Mouse (Mus musculus): ENCODE results near the gene Vav1. TPM values are rescaled to one million over a fixed set of nuclear protein-coding genes. Genes with fewer than 3 reads are reported as not detected.

Vav1 gene
- not detected for polyA plus RNA-seq (2012; fragmentation: generic; extraction: Trizol)

DNA sequence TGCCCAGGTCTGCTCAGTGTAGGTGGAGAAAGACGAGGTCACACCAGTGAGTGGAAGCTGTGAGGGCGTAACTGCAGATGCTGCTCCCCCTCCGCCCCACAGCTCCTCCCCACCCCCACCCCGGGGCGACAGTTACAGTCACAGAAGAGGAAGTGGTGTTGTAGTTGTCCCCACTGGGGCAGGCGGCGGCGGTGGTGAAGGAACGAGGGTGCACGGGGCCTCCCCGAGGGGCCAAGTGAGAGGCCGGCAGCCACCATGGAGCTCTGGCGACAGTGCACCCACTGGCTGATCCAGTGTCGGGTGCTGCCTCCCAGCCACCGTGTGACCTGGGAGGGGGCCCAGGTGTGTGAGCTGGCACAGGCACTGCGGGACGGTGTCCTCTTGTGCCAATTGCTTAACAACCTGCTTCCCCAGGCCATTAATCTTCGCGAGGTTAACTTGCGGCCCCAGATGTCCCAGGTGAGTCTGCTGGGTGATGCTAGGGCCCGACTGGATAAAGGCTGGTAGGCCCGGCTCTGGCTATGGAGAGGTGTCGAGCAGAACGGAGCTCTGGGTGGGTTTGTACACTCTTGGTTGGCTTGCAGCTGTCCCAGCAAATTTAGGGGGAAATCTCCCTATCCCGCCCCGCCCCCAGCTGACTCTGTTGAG lies at the start of gene Vav1:
Vav1 (plus strand) TSS at position 158 of the 648 bp plus-strand sequence.
- Histone ChIP-seq H3K4me2 (ENCODE audit: low read depth) (no peak within 1 kb of the TSS), H3K79me2 (ENCODE audit: control insufficient read depth, insufficient read depth) (no peaks in the 10 kb centered on the region), H3K27me3 (ENCODE audit: control insufficient read depth, insufficient read depth, insufficient read length) (peaks cover 42% of the 10 kb centered on the region), H3K36me3 (ENCODE audit: control insufficient read depth, insufficient read depth) (no peaks in the 10 kb centered on the region), H3K4me3 (no peak within 1 kb of the TSS), H3ac (ENCODE audit: control insufficient read depth, insufficient read length) (no peak within 1 kb of the TSS)
- TF ChIP-seq TCF3 (IDR thresholded peaks at IDR 0.05; ENCODE audit: insufficient read length, low read depth): no peak
- no peak for TF ChIP-seq E2F4 (IDR thresholded peaks at IDR 0.05; ENCODE audit: insufficient read depth)
- no peak for TF ChIP-seq MYOD1 (IDR thresholded peaks at IDR 0.05; ENCODE audit: control insufficient read depth in 1 of 3, insufficient read length in 2 of 3, low read depth in 2 of 3)
- no peak for TF ChIP-seq CEBPB (IDR thresholded peaks at IDR 0.05; ENCODE audit: insufficient read depth, poor library complexity, severe bottlenecking)
- no peak for TF ChIP-seq TCF12 (IDR thresholded peaks at IDR 0.05; ENCODE audit: insufficient read depth, poor library complexity, severe bottlenecking)
- no peak for TF ChIP-seq MAX (IDR thresholded peaks at IDR 0.05; ENCODE audit: low read depth)
- no peak for TF ChIP-seq MYOG (IDR thresholded peaks at IDR 0.05; ENCODE audit: control insufficient read depth in 1 of 3, insufficient read depth in 1 of 3, insufficient read length in 2 of 3, low read depth in 2 of 3)
- no peak for TF ChIP-seq POLR2A (IDR thresholded peaks at IDR 0.05; ENCODE audit: insufficient read length, low read depth)
- TF ChIP-seq REST (IDR thresholded peaks at IDR 0.05; ENCODE audit: insufficient read depth, insufficient read length): no peak
- no peak for TF ChIP-seq POLR2AphosphoS2 (IDR thresholded peaks at IDR 0.05; ENCODE audit: insufficient read length, low read depth)
- no peak for TF ChIP-seq USF1 (IDR thresholded peaks at IDR 0.05; ENCODE audit: low read depth)
- TF ChIP-seq SRF (IDR thresholded peaks at IDR 0.05; ENCODE audit: control insufficient read depth, insufficient read length, low read depth): no peak

GRCm38 (mm10) chr17:57229851-57230727 lies 48.8 kb upstream of the Vav1 start:
- Histone ChIP-seq H3K4me3 (no peak overlapping the region), H3ac (ENCODE audit: control insufficient read depth, insufficient read length) (no peak overlapping the region), H3K79me2 (ENCODE audit: control insufficient read depth, insufficient read depth) (no peaks in the 10 kb centered on the region), H3K4me2 (ENCODE audit: low read depth) (no peak overlapping the region), H3K27me3 (ENCODE audit: control insufficient read depth, insufficient read depth, insufficient read length) (peaks cover 17% of the 10 kb centered on the region), H3K36me3 (ENCODE audit: control insufficient read depth, insufficient read depth) (no peaks in the 10 kb centered on the region)
- no peak for TF ChIP-seq MAX (IDR thresholded peaks at IDR 0.05; ENCODE audit: low read depth)
- TF ChIP-seq SRF (IDR thresholded peaks at IDR 0.05; ENCODE audit: control insufficient read depth, insufficient read length, low read depth): no peak
- TF ChIP-seq POLR2A (IDR thresholded peaks at IDR 0.05; ENCODE audit: insufficient read length, low read depth): no peak
- no peak for TF ChIP-seq POLR2AphosphoS2 (IDR thresholded peaks at IDR 0.05; ENCODE audit: insufficient read length, low read depth)
- no peak for TF ChIP-seq TCF12 (IDR thresholded peaks at IDR 0.05; ENCODE audit: insufficient read depth, poor library complexity, severe bottlenecking)
- TF ChIP-seq CEBPB (IDR thresholded peaks at IDR 0.05; ENCODE audit: insufficient read depth, poor library complexity, severe bottlenecking): no peak
- TF ChIP-seq MYOG (IDR thresholded peaks at IDR 0.05; ENCODE audit: control insufficient read depth in 1 of 3, insufficient read depth in 1 of 3, insufficient read length in 2 of 3, low read depth in 2 of 3): no peak
- no peak for TF ChIP-seq E2F4 (IDR thresholded peaks at IDR 0.05; ENCODE audit: insufficient read depth)
- TF ChIP-seq REST (IDR thresholded peaks at IDR 0.05; ENCODE audit: insufficient read depth, insufficient read length): no peak
- no peak for TF ChIP-seq TCF3 (IDR thresholded peaks at IDR 0.05; ENCODE audit: insufficient read length, low read depth)
- TF ChIP-seq USF1 (IDR thresholded peaks at IDR 0.05; ENCODE audit: low read depth): no peak
- no peak for TF ChIP-seq MYOD1 (IDR thresholded peaks at IDR 0.05; ENCODE audit: control insufficient read depth in 1 of 3, insufficient read length in 2 of 3, low read depth in 2 of 3)

DNA sequence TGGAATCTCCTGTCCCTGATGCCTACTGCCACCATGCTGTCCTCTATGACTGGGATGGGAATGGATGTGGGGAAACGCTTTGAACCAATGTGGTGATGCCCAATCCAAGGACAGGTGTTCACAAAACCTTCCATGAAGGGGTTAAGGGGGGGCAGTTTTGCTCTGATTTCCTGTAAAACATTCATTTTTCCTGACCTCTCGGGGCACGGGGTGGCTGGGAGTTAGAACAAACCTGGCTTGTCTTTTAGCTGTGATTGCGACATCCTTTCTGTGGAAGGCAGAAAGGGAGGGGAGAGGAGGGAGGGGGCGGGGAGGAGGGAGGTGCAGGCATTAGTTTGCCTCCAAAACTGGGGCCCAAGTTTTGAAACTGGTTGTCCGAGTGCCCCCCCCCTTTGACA lies 48.2 kb upstream of the Vav1 start:
- TF ChIP-seq TCF3 (IDR thresholded peaks at IDR 0.05; ENCODE audit: insufficient read length, low read depth) (no peak), CEBPB (IDR thresholded peaks at IDR 0.05; ENCODE audit: insufficient read depth, poor library complexity, severe bottlenecking) (peak; percentile 53; the same call in 1 of the 2 replicates)
- no peak overlapping the region for H3ac ChIP-seq (ENCODE audit: control insufficient read depth, insufficient read length)
- no peaks in the 10 kb centered on the region for H3K36me3 ChIP-seq (ENCODE audit: control insufficient read depth, insufficient read depth)
- no peak overlapping the region for H3K4me3 ChIP-seq
- H3K4me2 ChIP-seq (ENCODE audit: low read depth): no peak overlapping the region
- H3K79me2 ChIP-seq (ENCODE audit: control insufficient read depth, insufficient read depth): no peaks in the 10 kb centered on the region
- peaks cover 15% of the 10 kb centered on the region for H3K27me3 ChIP-seq (ENCODE audit: control insufficient read depth, insufficient read depth, insufficient read length)

- Histone ChIP-seq H3K27me3 (ENCODE audit: control insufficient read depth, insufficient read depth, insufficient read length) (peaks cover 9% of the 10 kb centered on the region), H3K4me2 (ENCODE audit: low read depth) (no peak overlapping the region), H3ac (ENCODE audit: control insufficient read depth, insufficient read length) (no peak overlapping the region), H3K4me3 (no peak overlapping the region), H3K36me3 (ENCODE audit: control insufficient read depth, insufficient read depth) (no peaks in the 10 kb centered on the region), H3K79me2 (ENCODE audit: control insufficient read depth, insufficient read depth) (no peaks in the 10 kb centered on the region)
- no peak for TF ChIP-seq MYOG (IDR thresholded peaks at IDR 0.05; ENCODE audit: control insufficient read depth in 1 of 3, insufficient read depth in 1 of 3, insufficient read length in 2 of 3, low read depth in 2 of 3)
- TF ChIP-seq USF1 (IDR thresholded peaks at IDR 0.05; ENCODE audit: low read depth): no peak
- TF ChIP-seq MYOD1 (IDR thresholded peaks at IDR 0.05; ENCODE audit: control insufficient read depth in 1 of 3, insufficient read length in 2 of 3, low read depth in 2 of 3): no peak
Measured at GRCm38 (mm10) chr17:57231321-57231771, 47.6 kb upstream of the Vav1 start.

DNA sequence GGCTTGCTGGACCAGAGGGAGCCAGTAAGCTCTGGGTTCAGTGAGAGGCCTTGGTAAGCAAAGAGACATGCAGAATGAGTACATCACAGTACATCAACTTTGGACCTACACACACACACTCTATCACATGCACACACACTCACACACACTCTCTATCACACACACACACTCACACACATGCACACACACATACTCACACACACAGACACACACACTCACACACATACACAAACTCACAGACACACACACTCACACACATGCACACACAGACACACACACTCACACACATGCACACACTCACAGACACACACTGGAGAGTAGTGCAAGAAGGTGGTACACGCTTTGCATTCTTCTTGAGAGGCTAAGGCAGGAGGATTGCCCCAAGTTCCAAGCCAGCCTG lies 46.7 kb upstream of the Vav1 start:
- no peak overlapping the region for H3K4me3 ChIP-seq
- no peaks in the 10 kb centered on the region for H3K79me2 ChIP-seq (ENCODE audit: control insufficient read depth, insufficient read depth)
- H3ac ChIP-seq (ENCODE audit: control insufficient read depth, insufficient read length): no peak overlapping the region
- no peaks in the 10 kb centered on the region for H3K36me3 ChIP-seq (ENCODE audit: control insufficient read depth, insufficient read depth)
- H3K4me2 ChIP-seq (ENCODE audit: low read depth): no peak overlapping the region
- H3K27me3 ChIP-seq (ENCODE audit: control insufficient read depth, insufficient read depth, insufficient read length): peaks cover 4% of the 10 kb centered on the region
- TF ChIP-seq MAX (IDR thresholded peaks at IDR 0.05; ENCODE audit: low read depth) (no peak), POLR2AphosphoS2 (IDR thresholded peaks at IDR 0.05; ENCODE audit: insufficient read length, low read depth) (peak; percentile 67)
